Comparison of ENCODE assay signal across 10 mouse cellular contexts in the genomic region with DNA sequence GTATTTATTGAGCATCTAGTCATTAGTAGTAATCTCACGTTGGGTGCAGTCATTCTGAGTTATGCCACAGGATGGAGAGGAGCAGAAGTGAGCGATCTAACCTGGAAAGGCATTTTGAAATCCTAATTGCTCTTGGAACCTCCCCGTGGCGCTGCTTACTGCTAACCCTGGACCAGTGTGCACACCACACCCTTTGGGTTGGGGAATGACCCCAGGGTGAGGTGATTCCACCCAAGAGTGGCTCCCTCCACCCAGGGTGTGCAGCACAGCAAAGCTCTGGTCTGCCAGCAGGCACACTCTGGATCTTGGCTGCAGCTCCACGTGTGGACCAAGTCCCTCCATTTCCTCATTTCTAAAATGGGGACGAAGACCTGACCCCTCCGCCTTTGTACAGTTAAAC. TPM values are rescaled to one million over a fixed set of nuclear protein-coding genes. Genes with fewer than 3 reads are reported as not detected.
DNase-seq lines count a peak whose midpoint lies in the region; ATAC-seq and TF ChIP-seq lines count a peak whose summit lies in the region.
"Had no signal": no experiment of that assay in that cellular context is flagged by ENCODE, and none has a peak within 500 bp of the region (broad histone marks: within the 10 kb centered on the region; RNA-seq: fewer than 3 reads in every experiment).

No protein-coding gene starts in this region.

- no peak overlapping the region for H3K4me3 ChIP-seq in hindbrain, embryonic 12.5 days
- no peak overlapping the region for H3K4me3 ChIP-seq in hindbrain, embryonic 13.5 days
- H3K4me3 ChIP-seq in bone marrow, adult 2 months (replicated peaks; ENCODE audit: control insufficient read depth, low read depth, low read length), result peak overlapping the region; percentile 1
- H3K4me3 ChIP-seq in lung, postnatal 0 days (ENCODE audit: low read depth, low read length), result no peak overlapping the region

- peak; percentile 62 for DNase-seq in heart, postnatal 25 days (ENCODE audit: low spot score)
- DNase-seq in lung, postnatal 0 days (ENCODE audit: low spot score), result peak; percentile 51
- no peak for DNase-seq in embryo, embryonic 11 days
- DNase-seq in cerebellum, postnatal 4 days (ENCODE audit: low spot score in 2 of 2), result no peak
- no peak for DNase-seq in thymus, postnatal 14 days
- DNase-seq: cerebellum, adult 8-10 months; kidney, adult 11 months had no signal

- peaks cover 70% of the 10 kb centered on the region for H3K4me1 ChIP-seq in hindbrain, embryonic 12.5 days
- H3K4me1 ChIP-seq in hindbrain, embryonic 13.5 days (replicated peaks), result peaks cover 70% of the 10 kb centered on the region
- H3K4me1 ChIP-seq in bone marrow, adult 2 months (ENCODE audit: control insufficient read depth, insufficient read depth, low read length), result peaks cover 13% of the 10 kb centered on the region
- H3K4me1 ChIP-seq in lung, postnatal 0 days (ENCODE audit: insufficient read depth, low read depth, low read length), result peaks cover 45% of the 10 kb centered on the region

- no peak for TF ChIP-seq CTCF in bone marrow, adult 2 months (IDR thresholded peaks at IDR 0.05; ENCODE audit: control insufficient read depth, insufficient read depth, low read length)
- TF ChIP-seq CTCF in lung, postnatal 0 days (IDR thresholded peaks at IDR 0.05), result peak; percentile 14

- H3K9ac ChIP-seq in hindbrain, embryonic 12.5 days, result no peak overlapping the region
- no peak overlapping the region for H3K9ac ChIP-seq in hindbrain, embryonic 13.5 days
- no peak overlapping the region for H3K9ac ChIP-seq in lung, postnatal 0 days (replicated peaks; ENCODE audit: low read depth)

- TF ChIP-seq EP300 in lung, postnatal 0 days (IDR thresholded peaks at IDR 0.05), result no peak

- intact Hi-C loops in heart, postnatal 25 days (cut with DNase I), result no loop called here

- H3K36me3 ChIP-seq in hindbrain, embryonic 12.5 days, result no peaks in the 10 kb centered on the region
- H3K36me3 ChIP-seq in hindbrain, embryonic 13.5 days, result no peaks in the 10 kb centered on the region
- H3K36me3 ChIP-seq in lung, postnatal 0 days (ENCODE audit: insufficient read depth, low read length), result no peaks in the 10 kb centered on the region

- peak overlapping the region; percentile 30; the same call in 1 of the 2 replicates for H3K27ac ChIP-seq in hindbrain, embryonic 12.5 days
- H3K27ac ChIP-seq in hindbrain, embryonic 13.5 days, result no peak overlapping the region
- peak overlapping the region; percentile 95 for H3K27ac ChIP-seq in bone marrow, adult 2 months (ENCODE audit: control insufficient read depth, insufficient read depth, low read depth, low read length, poor library complexity)
- peak overlapping the region; percentile 96 for H3K27ac ChIP-seq in lung, postnatal 0 days (ENCODE audit: low read length)

- no peak for ATAC-seq in hindbrain, embryonic 12.5 days (ENCODE audit: low FRiP score)
- no peak for ATAC-seq in hindbrain, embryonic 13.5 days (ENCODE audit: low FRiP score)
- ATAC-seq in lung, postnatal 0 days, result no peak

- H3K4me2 ChIP-seq in hindbrain, embryonic 12.5 days (replicated peaks), result no peak overlapping the region
- no peak overlapping the region for H3K4me2 ChIP-seq in hindbrain, embryonic 13.5 days
- H3K4me2 ChIP-seq in lung, postnatal 0 days (replicated peaks; ENCODE audit: low read depth, low read length), result peak overlapping the region; percentile 67; the same call in 1 of the 2 replicates

- TF ChIP-seq POLR2A in bone marrow, adult 2 months (IDR thresholded peaks at IDR 0.05; ENCODE audit: borderline replicate concordance, control insufficient read depth, low read depth, low read length), result 0 out of 2 replicates have a peak, but pooled peaks have one; percentile 13

- no peaks in the 10 kb centered on the region for H3K27me3 ChIP-seq in hindbrain, embryonic 12.5 days
- H3K27me3 ChIP-seq in hindbrain, embryonic 13.5 days, result no peaks in the 10 kb centered on the region
- no peaks in the 10 kb centered on the region for H3K27me3 ChIP-seq in lung, postnatal 0 days (replicated peaks; ENCODE audit: insufficient read depth, low read length)

- WGBS in hindbrain, embryonic 12.5 days, result 87% methylated on average over 7 of the region's 7 CpGs
- 91% methylated on average over 7 of the region's 7 CpGs for WGBS in hindbrain, embryonic 13.5 days
- WGBS in bone marrow, adult 2 months, result 39% methylated on average over 7 of the region's 7 CpGs
- 41% methylated on average over 7 of the region's 7 CpGs for WGBS in lung, postnatal 0 days

- H3K9me3 ChIP-seq in hindbrain, embryonic 12.5 days (replicated peaks), result no peaks in the 10 kb centered on the region
- no peaks in the 10 kb centered on the region for H3K9me3 ChIP-seq in hindbrain, embryonic 13.5 days
- H3K9me3 ChIP-seq in lung, postnatal 0 days (ENCODE audit: low read length), result no peaks in the 10 kb centered on the region

RNA-seq across cellular contexts. Expression of a gene that starts 6.1 kb away (rescaled TPM):
- polyA plus RNA-seq in hindbrain, embryonic 12.5 days (2016; fragmentation: Nextera tagmentation; extraction: Ambion mirVana), result 44.6 and 50.7 TPM in 2 replicates
- 24.7 and 26.2 TPM in 2 replicates for polyA plus RNA-seq in hindbrain, embryonic 13.5 days (2015; fragmentation: Nextera tagmentation; extraction: Ambion mirVana)
- polyA plus RNA-seq in bone marrow, adult 2 months (2011; ENCODE audit: insufficient read depth, insufficient read length, low replicate concordance, missing spikeins), result 60.7 and 72.8 TPM in 2 replicates
- 10 to 100 TPM; 43.6 to 55.6 TPM for total RNA-seq in heart, postnatal 25 days (2021)
- polyA plus RNA-seq in lung, postnatal 0 days (2015; fragmentation: Nextera tagmentation; extraction: Ambion mirVana), result 89.7 and 104 TPM in 2 replicates

Comparison
In these comparisons a context has a peak if more than half of its experiments do, and no peak if none do; other contexts are left out.
1. DNase-seq: peak in heart, postnatal 25 days (single experiment) and lung, postnatal 0 days (single experiment); none in embryo, embryonic 11 days (single experiment), cerebellum, postnatal 4 days (0 of 2) and thymus, postnatal 14 days (single experiment).